Mouse (Mus musculus): Measurements from ENCODE around the gene E130218I03Rik.

The E130218I03Rik gene

GRCm38 (mm10) chr4:134287168-134287564, 43.7 kb downstream of the E130218I03Rik start:
- DNase-seq, result peak; percentile 98

DNA sequence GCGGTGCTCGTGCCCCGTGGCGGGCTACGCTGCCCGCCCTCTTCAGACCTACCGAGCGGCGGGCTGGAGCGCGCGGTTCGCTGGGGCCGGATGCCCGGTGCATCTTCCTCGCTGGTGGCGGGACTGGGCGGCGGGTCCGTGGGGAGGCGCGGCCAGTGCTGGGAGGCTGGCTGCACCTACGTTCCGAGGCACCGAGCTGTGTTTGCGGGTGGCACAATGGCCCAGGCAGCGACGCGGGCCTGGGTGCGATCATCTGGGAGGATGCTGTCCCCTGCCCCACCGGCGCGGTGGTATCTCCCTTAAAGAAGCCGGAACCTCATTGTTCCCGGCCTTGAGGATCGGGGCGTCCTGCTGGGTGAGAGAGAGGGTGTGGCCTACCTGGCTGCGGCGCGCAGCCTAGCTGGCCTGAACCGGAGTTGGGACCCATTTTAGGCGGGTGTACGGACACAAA, 44.1 kb downstream of the E130218I03Rik start, which contains the start of gene Pdik1l:
Pdik1l (minus strand) TSS at position 321 of the 451 bp plus-strand sequence.
- DNase-seq, result peak; percentile 84 to 87

- DNase-seq, result no peak
These were observed 45.2 kb downstream of the E130218I03Rik start for GRCm38 (mm10) chr4:134288397-134289256.

GRCm38 (mm10) chr4:134292067-134292466, 48.6 kb downstream of the E130218I03Rik start:
- peak; percentile 64 to 84 for DNase-seq

DNA sequence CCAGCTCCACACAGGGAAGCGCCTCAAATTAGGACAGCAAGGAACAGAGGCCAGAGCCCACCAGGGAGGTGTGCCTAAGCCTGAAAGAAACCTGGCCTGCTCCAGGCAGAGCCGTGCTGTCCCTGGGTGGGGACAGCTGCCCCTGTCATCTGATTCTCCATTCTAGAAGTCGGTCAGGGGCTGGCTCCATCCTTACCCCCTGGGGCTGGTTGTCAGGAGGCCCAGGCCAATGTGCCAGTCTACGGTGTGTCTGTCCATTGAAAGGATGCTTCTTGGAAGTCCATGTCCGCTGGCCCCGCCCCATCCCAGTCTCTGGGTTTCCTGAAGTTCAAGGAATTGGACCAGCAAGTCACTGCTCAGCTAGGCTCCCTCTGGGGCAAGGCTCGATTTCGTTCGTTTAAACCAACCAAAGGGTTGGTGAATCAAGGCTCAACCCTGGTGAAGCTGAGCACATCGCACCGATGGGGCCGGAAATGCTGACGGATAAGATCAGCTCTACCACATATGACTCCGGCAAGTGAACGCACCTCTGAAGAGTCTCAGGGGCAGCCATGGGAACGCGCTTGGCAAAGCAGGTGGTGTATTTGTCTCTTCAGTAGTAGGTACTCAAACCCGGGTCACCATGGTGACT, 49.7 kb downstream of the E130218I03Rik start:
- DNase-seq, result no peak

DNA sequence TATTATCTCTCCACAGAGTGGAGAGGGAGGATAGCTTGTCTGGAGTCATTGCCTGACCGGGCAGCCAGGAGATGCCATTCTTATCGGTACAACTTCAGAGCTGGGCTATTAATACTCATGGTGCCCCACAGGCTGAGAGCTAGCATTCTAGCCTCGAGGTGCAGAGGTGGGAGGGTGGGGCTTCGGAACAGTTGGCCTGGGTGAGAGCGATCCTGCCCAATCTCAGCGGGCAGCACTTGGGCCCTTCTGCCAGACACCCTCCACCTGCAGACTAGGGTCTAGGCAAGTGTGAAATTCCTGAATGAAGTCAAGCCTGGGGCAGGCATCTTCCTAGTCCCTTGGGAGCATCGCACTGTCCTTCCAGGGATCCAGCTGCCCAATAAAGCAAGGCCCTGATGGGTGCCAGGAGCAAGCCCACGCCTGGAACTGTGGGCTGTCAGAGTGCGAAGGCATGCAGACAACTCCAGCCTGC, 50.3 kb downstream of the E130218I03Rik start:
- no peak for DNase-seq

Measured in lung, postnatal 4 days (tissue).